9 mouse cellular contexts compared by ENCODE assay signal in the genomic region with DNA sequence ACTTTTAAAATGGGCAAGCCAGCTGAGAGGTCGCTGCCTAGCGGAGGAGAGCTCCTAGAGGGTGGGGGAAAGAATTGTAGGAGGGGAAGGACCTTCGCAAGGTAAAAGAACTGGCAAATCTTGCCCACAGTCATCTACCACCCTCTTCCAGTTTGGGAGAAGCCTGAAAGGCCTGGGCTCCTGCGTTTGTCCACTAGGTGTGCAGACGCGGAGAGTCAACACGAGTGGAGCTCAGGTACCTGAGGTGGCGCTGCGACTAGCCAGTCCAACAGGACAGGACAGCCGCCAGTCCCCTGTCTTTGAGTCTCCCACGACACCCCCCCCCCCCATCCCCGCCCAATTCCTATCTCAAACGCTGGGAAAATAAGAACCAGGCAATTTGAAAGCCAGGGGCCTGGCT. TPM values are rescaled to one million over a fixed set of nuclear protein-coding genes. Genes with fewer than 3 reads are reported as not detected.
DNase-seq lines count a peak whose midpoint lies in the region; ATAC-seq and TF ChIP-seq lines count a peak whose summit lies in the region.
"Had no signal": no experiment of that assay in that cellular context is flagged by ENCODE, and none has a peak within 500 bp of the region (broad histone marks: within the 10 kb centered on the region; RNA-seq: fewer than 3 reads in every experiment).

No protein-coding gene starts in this region.

- peak overlapping the region; percentile 52 for H3K4me3 ChIP-seq in embryonic facial prominence, embryonic 15.5 days (replicated peaks)
- peak overlapping the region; percentile 63 for H3K4me3 ChIP-seq in midbrain, embryonic 15.5 days
- no peak overlapping the region for H3K4me3 ChIP-seq in gastrocnemius, adult 2 months

- peak overlapping the region; percentile 83 for H3K4me2 ChIP-seq in embryonic facial prominence, embryonic 15.5 days (replicated peaks)
- H3K4me2 ChIP-seq in midbrain, embryonic 15.5 days, result peak overlapping the region; percentile 72

- no peak for TF ChIP-seq CTCF in gastrocnemius, adult 2 months (IDR thresholded peaks at IDR 0.05)

- H3K36me3 ChIP-seq in embryonic facial prominence, embryonic 15.5 days, result no peaks in the 10 kb centered on the region
- no peaks in the 10 kb centered on the region for H3K36me3 ChIP-seq in midbrain, embryonic 15.5 days (replicated peaks)

- ATAC-seq in embryonic facial prominence, embryonic 15.5 days (ENCODE audit: insufficient number of reproducible peaks, low FRiP score, low TSS enrichment, low read depth), result no peak
- ATAC-seq in midbrain, embryonic 15.5 days (replicated peaks), result 0 out of 2 replicates have a peak, but pooled peaks have one; percentile 20
- ATAC-seq in monocyte, adult 5-6 weeks (replicated peaks; ENCODE audit: insufficient number of reproducible peaks, low FRiP score, low TSS enrichment, poor library complexity, severe bottlenecking), result no peak

- peaks cover 95% of the 10 kb centered on the region for H3K27me3 ChIP-seq in embryonic facial prominence, embryonic 15.5 days
- H3K27me3 ChIP-seq in midbrain, embryonic 15.5 days (replicated peaks), result peaks cover 46% of the 10 kb centered on the region

- H3K9ac ChIP-seq in embryonic facial prominence, embryonic 15.5 days, result no peak overlapping the region
- H3K9ac ChIP-seq in midbrain, embryonic 15.5 days, result peak overlapping the region; percentile 1; the same call in 1 of the 2 replicates

- peak; percentile 66 to 68 for DNase-seq in cerebellum, postnatal 10 days
- DNase-seq in cerebellum, adult 9-11 months, result no peak
- DNase-seq in kidney, postnatal 10 days, result peak; percentile 55
- DNase-seq in thymus, postnatal 4 days, result no peak
- DNase-seq in gastrocnemius, adult 2 months, result no peak
- DNase-seq: cerebellum, adult 18-20 months had no signal

- intact Hi-C loops in gastrocnemius, adult 2 months (cut with DNase I), result no loop called here

- no peaks in the 10 kb centered on the region for H3K9me3 ChIP-seq in embryonic facial prominence, embryonic 15.5 days (replicated peaks)
- no peaks in the 10 kb centered on the region for H3K9me3 ChIP-seq in midbrain, embryonic 15.5 days

- H3K27ac ChIP-seq in embryonic facial prominence, embryonic 15.5 days (replicated peaks), result no peak overlapping the region
- peak overlapping the region; percentile 89 for H3K27ac ChIP-seq in midbrain, embryonic 15.5 days
- no peak overlapping the region for H3K27ac ChIP-seq in gastrocnemius, adult 2 months

- peaks cover 32% of the 10 kb centered on the region for H3K4me1 ChIP-seq in embryonic facial prominence, embryonic 15.5 days
- peaks cover 39% of the 10 kb centered on the region for H3K4me1 ChIP-seq in midbrain, embryonic 15.5 days

- 5% methylated on average over 13 of the region's 13 CpGs for WGBS in embryonic facial prominence, embryonic 15.5 days
- 2% methylated on average over 13 of the region's 13 CpGs for WGBS in midbrain, embryonic 15.5 days

RNA-seq across cellular contexts. Expression of gene Irx1, which starts 0.8 kb away (rescaled TPM):
- 8.0 and 8.4 TPM in 2 replicates for polyA plus RNA-seq in embryonic facial prominence, embryonic 15.5 days (2015; fragmentation: Nextera tagmentation; extraction: Ambion mirVana)
- polyA plus RNA-seq in midbrain, embryonic 15.5 days (2015; fragmentation: Nextera tagmentation; extraction: Ambion mirVana), result 11.5 and 11.9 TPM in 2 replicates
- not detected in 3 replicates for total RNA-seq in monocyte, adult 5-6 weeks (2017)
- not detected for total RNA-seq in gastrocnemius, adult 2 months (2021)

Comparison
In these comparisons a context has a peak if more than half of its experiments do, and no peak if none do; other contexts are left out.
1. DNase-seq: peak in cerebellum, postnatal 10 days (2 of 2) and kidney, postnatal 10 days (single experiment); none in cerebellum, adult 9-11 months (single experiment), thymus, postnatal 4 days (single experiment) and gastrocnemius, adult 2 months (single experiment).